ENCODE assay signal across 39 mouse cellular contexts in the genomic region with DNA sequence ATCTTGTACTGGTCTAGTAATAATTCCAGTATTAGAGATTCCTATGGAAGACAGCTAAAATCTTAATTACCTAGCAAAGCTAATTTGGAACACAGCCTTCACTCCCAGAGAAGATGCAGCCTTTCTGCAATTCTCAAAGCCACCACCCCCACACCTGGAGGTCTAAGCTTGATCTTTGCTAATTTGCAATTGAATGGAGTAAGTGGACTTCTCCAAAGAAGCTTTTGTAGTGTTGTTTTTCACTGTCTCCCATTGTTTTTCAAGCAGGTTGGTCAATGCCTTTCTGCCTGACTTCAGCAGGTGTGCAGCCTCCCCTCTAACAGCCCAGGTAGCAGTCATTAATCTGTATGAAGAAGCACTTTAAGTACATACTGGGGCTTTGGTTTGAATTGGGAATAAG. TPM values are rescaled to one million over a fixed set of nuclear protein-coding genes. Genes with fewer than 3 reads are reported as not detected.
"Had no signal": no experiment of that assay in that cellular context is flagged by ENCODE, and none has a peak within 500 bp of the region (broad histone marks: within the 10 kb centered on the region; RNA-seq: fewer than 3 reads in every experiment).

No protein-coding gene starts in this region.

- H3K9me3 ChIP-seq: liver, embryonic 13.5 days had no signal

- H3K27ac ChIP-seq: limb, embryonic 10.5 days; limb, embryonic 12.5 days; limb, embryonic 13.5 days; limb, embryonic 15.5 days; liver, embryonic 12.5 days; liver, embryonic 13.5 days; liver, embryonic 14.5 days; liver, embryonic 15.5 days; lung, embryonic 15.5 days; macrophage; midbrain, embryonic 10.5 days; midbrain, embryonic 12.5 days; midbrain, embryonic 13.5 days; midbrain, embryonic 15.5 days; neural tube, embryonic 12.5 days; neural tube, embryonic 13.5 days had no signal

- H3K36me3 ChIP-seq: limb, embryonic 10.5 days; limb, embryonic 12.5 days; limb, embryonic 13.5 days; limb, embryonic 15.5 days; liver, embryonic 12.5 days; liver, embryonic 13.5 days; liver, embryonic 15.5 days; lung, embryonic 15.5 days; midbrain, embryonic 10.5 days; midbrain, embryonic 12.5 days; midbrain, embryonic 13.5 days; midbrain, embryonic 15.5 days; neural tube, embryonic 12.5 days; neural tube, embryonic 13.5 days had no signal

- H3K9ac ChIP-seq: limb, embryonic 12.5 days; limb, embryonic 13.5 days; limb, embryonic 15.5 days; liver, embryonic 12.5 days; liver, embryonic 13.5 days; liver, embryonic 14.5 days; liver, embryonic 15.5 days; liver, postnatal 0 days; lung, embryonic 14.5 days; lung, embryonic 15.5 days; midbrain, embryonic 12.5 days; midbrain, embryonic 13.5 days; midbrain, embryonic 15.5 days; neural tube, embryonic 12.5 days; neural tube, embryonic 13.5 days had no signal

- DNase-seq: left cerebral cortex, postnatal 4 days; liver; liver, embryonic 13.5 days; liver, postnatal 0 days; lung, adult 2 months; lung, embryonic 14.5 days; lung, postnatal 10 days; lung, postnatal 14 days; lung, postnatal 36 days; lung, postnatal 4 days; midbrain, embryonic 14.5 days had no signal

- H3K4me1 ChIP-seq: limb, embryonic 10.5 days; limb, embryonic 12.5 days; limb, embryonic 13.5 days; limb, embryonic 15.5 days; liver, embryonic 12.5 days; liver, embryonic 13.5 days; liver, embryonic 15.5 days; lung, embryonic 15.5 days; megakaryocyte, embryonic 14.5 days; midbrain, embryonic 10.5 days; midbrain, embryonic 12.5 days; midbrain, embryonic 13.5 days; midbrain, embryonic 15.5 days; neural tube, embryonic 12.5 days; neural tube, embryonic 13.5 days had no signal

- ATAC-seq: liver, embryonic 12.5 days; liver, postnatal 0 days; lung, postnatal 0 days; midbrain, embryonic 13.5 days; midbrain, embryonic 15.5 days; midbrain, embryonic 16.5 days had no signal

- H3K27me3 ChIP-seq: limb, embryonic 12.5 days; limb, embryonic 13.5 days; limb, embryonic 15.5 days; liver, embryonic 12.5 days; liver, embryonic 13.5 days; liver, embryonic 15.5 days; lung, embryonic 15.5 days; megakaryocyte, embryonic 14.5 days; midbrain, embryonic 12.5 days; midbrain, embryonic 13.5 days; midbrain, embryonic 15.5 days; neural tube, embryonic 12.5 days; neural tube, embryonic 13.5 days had no signal

- H3K4me2 ChIP-seq: limb, embryonic 12.5 days; limb, embryonic 13.5 days; limb, embryonic 15.5 days; liver, embryonic 11.5 days; liver, embryonic 12.5 days; liver, embryonic 13.5 days; liver, embryonic 15.5 days; lung, embryonic 14.5 days; lung, embryonic 15.5 days; midbrain, embryonic 11.5 days; midbrain, embryonic 12.5 days; midbrain, embryonic 13.5 days; midbrain, embryonic 15.5 days; neural tube, embryonic 12.5 days; neural tube, embryonic 13.5 days had no signal

- H3K4me3 ChIP-seq: limb, embryonic 10.5 days; limb, embryonic 12.5 days; limb, embryonic 13.5 days; limb, embryonic 15.5 days; liver, embryonic 12.5 days; liver, embryonic 13.5 days; liver, embryonic 15.5 days; lung, embryonic 15.5 days; megakaryocyte, embryonic 14.5 days; midbrain, embryonic 10.5 days; midbrain, embryonic 12.5 days; midbrain, embryonic 13.5 days; midbrain, embryonic 15.5 days; myocyte; neural tube, embryonic 12.5 days; neural tube, embryonic 13.5 days had no signal

RNA-seq across cellular contexts. Expression of gene Vmn2r96, which starts 49.6 kb away (rescaled TPM):
- polyA plus RNA-seq: limb, embryonic 10.5 days; limb, embryonic 11.5 days; limb, embryonic 12.5 days; limb, embryonic 13.5 days; limb, embryonic 14.5 days; limb, embryonic 15.5 days; liver, adult 2 months; liver, embryonic 11.5 days; liver, embryonic 12.5 days; liver, embryonic 13.5 days; liver, embryonic 14.5 days; liver, embryonic 15.5 days; liver, embryonic 16.5 days; liver, postnatal 0 days; lung, adult 2 months; lung, embryonic 14.5 days; lung, embryonic 15.5 days; lung, embryonic 16.5 days; lung, postnatal 0 days; macrophage; midbrain, embryonic 10.5 days; midbrain, embryonic 11.5 days; midbrain, embryonic 12.5 days; midbrain, embryonic 13.5 days; midbrain, embryonic 14.5 days; midbrain, embryonic 15.5 days; midbrain, embryonic 16.5 days; midbrain, postnatal 0 days; neural tube, embryonic 11.5 days; neural tube, embryonic 12.5 days; neural tube, embryonic 13.5 days had no signal
